Mouse (Mus musculus): ENCODE measurements at regions not wholly inside any gene's neighbourhood (a gene's known extent, or its start where the extent isn't known, plus 50 kb on each side); places are given as distances from the start of the nearest gene placed in this dataset.
"Not testable (repeated sequence)": the region's sequence is repeated elsewhere in the genome, so short reads cannot be mapped to it uniquely, and the experiment has no call there.

DNA sequence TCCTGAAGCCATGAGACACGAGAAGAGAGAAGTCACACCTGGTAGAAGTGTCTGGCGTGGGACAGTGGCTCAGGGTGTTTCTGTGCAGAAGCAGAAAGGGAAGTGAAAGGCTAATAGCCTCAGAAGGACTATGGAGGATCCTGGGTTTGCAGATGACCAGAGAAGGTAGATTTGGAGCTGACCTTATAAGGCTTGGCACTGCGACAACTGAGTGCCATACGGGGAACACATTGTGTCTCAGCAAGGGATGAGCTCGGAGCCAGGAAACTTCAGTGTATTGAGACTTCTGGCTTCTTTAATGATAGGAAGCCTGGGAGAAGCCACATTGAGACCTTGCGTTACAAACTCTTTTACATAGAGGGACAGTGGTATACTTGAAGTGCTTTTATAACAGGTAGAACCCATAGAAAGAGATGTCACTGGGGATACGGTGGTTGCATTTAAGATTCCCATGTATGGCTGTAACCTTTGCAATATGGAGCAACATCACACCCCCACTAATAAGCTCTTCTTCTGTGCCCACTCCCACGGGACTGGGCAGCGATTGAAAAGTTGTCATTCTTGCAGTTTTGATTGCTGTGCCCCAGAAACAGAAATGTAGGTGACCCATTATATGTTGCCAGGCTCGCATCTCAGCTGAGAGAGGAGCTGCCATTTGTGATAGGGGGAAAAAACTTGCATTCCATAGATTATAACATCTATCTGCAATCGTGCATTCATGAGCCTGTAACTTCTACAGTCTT, 61.8 kb upstream of the Dync1i1 start:
- in situ Hi-C loops (cut with MboI; ENCODE audit: low sequenced_read_pairs) = no loop called here

DNA sequence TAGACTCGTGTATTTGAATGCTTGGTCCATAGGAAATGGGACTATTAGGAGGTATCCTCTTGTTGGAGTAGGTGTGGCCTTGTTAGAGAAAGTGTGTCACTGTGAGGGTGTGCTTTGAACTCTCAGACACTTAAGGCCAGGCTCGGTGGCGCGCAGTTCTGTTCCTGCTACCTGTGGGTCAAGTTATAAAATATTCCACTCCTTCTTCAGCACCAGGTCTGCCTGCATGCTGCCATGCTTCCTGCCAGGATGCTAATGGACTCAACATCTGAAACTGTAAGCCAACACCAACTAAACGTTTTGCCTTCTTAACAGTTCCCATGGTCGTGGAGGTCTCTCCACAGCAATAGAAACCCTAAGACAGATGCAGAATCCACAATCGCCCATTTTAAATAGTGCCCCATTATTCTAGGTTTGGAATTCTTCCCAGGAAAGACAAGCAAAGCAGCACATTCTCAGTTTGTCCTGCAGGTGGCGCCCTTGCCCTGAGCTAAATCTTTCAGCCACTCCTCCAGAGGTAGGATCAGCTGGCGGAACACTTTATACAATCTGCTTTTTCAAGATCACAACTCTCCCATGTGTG, 80.2 kb upstream of the Dync1i1 start:
- in situ Hi-C loops (cut with MboI; ENCODE audit: low sequenced_read_pairs) = loop anchor here (10.0 kb wide), 1 partner anchor 150 kb away; no protein-coding TSS in a partner anchor

- in situ Hi-C loops (cut with MboI; ENCODE audit: low sequenced_read_pairs) = no loop called here
Measured at GRCm38 (mm10) chr6:5634222-5634621, 91.2 kb upstream of the Dync1i1 start.

GRCm38 (mm10) chr6:5633036-5633708, 92.3 kb upstream of the Dync1i1 start:
- in situ Hi-C loops (cut with MboI; ENCODE audit: low sequenced_read_pairs) = no loop called here

DNA sequence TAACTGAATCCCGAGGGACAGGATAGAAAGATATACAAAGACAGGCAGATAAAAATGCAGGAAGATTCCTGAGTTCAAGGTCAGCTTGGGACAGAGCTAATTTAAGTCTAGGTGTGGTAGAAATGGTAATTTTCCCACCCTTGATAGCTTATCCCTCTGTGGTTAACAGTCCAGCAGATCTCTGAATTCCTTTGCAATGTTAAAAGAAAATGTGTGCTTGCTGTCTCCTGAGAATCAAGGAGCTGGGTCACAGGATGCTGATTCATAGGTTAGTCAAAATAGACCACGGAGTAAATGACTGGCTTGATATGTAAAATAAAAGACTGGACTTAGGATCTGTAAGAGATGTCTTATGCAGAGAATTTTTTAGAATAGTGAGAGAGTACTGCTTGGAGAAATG, 101.4 kb upstream of the Dync1i1 start:
- in situ Hi-C loops (cut with MboI; ENCODE audit: low sequenced_read_pairs) = no loop called here

DNA sequence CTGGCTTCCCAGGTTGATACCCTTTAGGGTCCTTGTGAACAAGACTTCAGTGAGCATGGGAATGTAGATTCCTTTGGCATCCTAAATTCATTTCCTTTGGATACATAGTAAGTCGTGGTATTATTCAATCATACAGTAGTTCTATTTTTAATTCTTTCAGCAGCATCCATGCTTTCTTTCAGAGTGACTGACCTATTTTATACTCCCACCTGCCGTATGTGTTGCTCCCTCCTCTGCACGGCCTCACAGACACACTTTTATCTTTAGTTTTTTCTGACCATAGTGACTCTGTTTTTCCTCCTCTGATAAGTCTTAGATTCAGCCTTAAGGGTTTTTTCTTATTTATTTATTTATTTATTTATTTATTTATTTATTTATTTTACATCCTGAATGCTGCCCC, 103.9 kb upstream of the Dync1i1 start:
- in situ Hi-C loops (cut with MboI; ENCODE audit: low sequenced_read_pairs) = no loop called here

- in situ Hi-C loops (cut with MboI; ENCODE audit: low sequenced_read_pairs) = loop anchor here (5.0 kb wide), 1 partner anchor 187 kb away; no protein-coding TSS in a partner anchor
Measured at GRCm38 (mm10) chr6:5594011-5594410, 97.9 kb upstream of the Pdk4 start.

DNA sequence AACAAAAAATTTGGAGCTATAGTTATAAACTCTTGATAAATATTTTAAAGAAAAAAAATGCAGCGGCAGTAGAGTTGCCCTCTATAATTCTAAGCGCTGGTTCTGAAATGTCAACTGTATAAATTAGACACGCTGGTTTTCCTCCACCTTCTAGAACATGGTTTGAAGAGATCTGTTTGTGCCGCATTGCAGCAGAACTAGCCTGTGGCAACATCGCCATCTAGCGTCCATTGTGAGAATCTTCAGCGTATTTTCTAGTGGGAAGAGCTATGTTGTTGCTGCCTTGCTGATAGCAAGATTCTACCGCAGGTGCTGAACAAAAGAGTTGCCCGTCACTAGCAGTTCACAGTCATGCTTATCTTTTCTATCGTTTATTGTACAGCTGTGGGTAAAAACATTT, 93.5 kb upstream of the Pdk4 start:
- in situ Hi-C loops (cut with MboI; ENCODE audit: low sequenced_read_pairs) = loop anchor here (5.0 kb wide), 1 partner anchor 182 kb away; no protein-coding TSS in a partner anchor

DNA sequence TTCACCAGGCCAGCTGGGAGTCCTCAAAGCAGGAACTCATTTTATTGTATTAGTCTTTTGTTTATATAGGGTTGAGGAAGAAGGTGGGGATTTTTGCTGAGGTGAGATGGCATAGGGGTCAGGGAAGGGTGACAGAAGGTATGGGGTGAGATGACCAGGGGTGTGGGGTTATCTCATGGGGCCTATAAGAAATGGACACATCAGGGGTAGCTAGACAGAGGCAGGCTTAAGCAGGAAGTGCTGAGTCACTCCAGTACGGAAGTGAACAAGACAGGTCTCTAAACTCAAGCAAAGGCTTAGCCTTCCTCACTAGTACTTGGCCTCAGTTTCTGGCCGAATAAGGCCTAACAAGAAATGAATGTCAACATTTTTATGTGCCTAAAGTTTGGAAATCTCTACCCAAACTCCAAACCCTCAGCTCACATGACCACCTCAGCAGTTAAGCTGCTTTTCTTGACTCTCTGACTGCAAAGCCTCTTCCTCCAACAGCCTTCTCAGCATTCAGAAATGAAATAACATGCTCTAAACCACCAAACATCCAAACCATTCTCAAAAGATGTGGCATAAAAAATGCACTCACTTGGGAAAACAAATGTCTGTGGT, 86.9 kb upstream of the Pdk4 start:
- in situ Hi-C loops (cut with MboI; ENCODE audit: low sequenced_read_pairs) = no loop called here

- in situ Hi-C loops (cut with MboI; ENCODE audit: low sequenced_read_pairs) = not testable (repeated sequence)
Measured at GRCm38 (mm10) chr6:5576891-5577290, 80.8 kb upstream of the Pdk4 start.

- in situ Hi-C loops (cut with MboI; ENCODE audit: low sequenced_read_pairs) = no loop called here
Measured at GRCm38 (mm10) chr6:5566582-5566981, 70.5 kb upstream of the Pdk4 start.

- in situ Hi-C loops (cut with MboI; ENCODE audit: low sequenced_read_pairs) = no loop called here
Measured at GRCm38 (mm10) chr6:5565049-5565448, 68.9 kb upstream of the Pdk4 start.

- in situ Hi-C loops (cut with MboI; ENCODE audit: low sequenced_read_pairs) = no loop called here
Measured at GRCm38 (mm10) chr6:5553703-5554394, 57.7 kb upstream of the Pdk4 start.

GRCm38 (mm10) chr6:5550067-5550466, 54.0 kb upstream of the Pdk4 start:
- in situ Hi-C loops (cut with MboI; ENCODE audit: low sequenced_read_pairs) = no loop called here
